Comparison of ENCODE assay signal across 28 mouse cellular contexts in genomic region chr14:30618746-30619275, GRCm38 (mm10). TPM values are rescaled to one million over a fixed set of nuclear protein-coding genes. Genes with fewer than 3 reads are reported as not detected.
DNase-seq lines count a peak whose midpoint lies in the region; ATAC-seq lines count a peak whose summit lies in the region.
"Had no signal": no experiment of that assay in that cellular context is flagged by ENCODE, and none has a peak within 500 bp of the region (broad histone marks: within the 10 kb centered on the region; RNA-seq: fewer than 3 reads in every experiment).

No protein-coding gene starts in this region.

- 0 out of 2 replicates have a peak overlapping the region, but pooled peaks have one; percentile 26 for H3K9ac ChIP-seq in heart, embryonic 13.5 days
- H3K9ac ChIP-seq in midbrain, embryonic 12.5 days (replicated peaks), result 0 out of 2 replicates have a peak overlapping the region, but pooled peaks have one; percentile 8
- no peak overlapping the region for H3K9ac ChIP-seq in midbrain, embryonic 14.5 days (replicated peaks; ENCODE audit: low read length)
- H3K9ac ChIP-seq: forebrain, embryonic 13.5 days; heart, embryonic 12.5 days; hindbrain, embryonic 14.5 days; kidney, embryonic 15.5 days; liver, embryonic 14.5 days; lung, embryonic 15.5 days; midbrain, embryonic 15.5 days had no signal

- no peak for DNase-seq in heart, adult 9 months (ENCODE audit: low spot score in 2 of 2)
- DNase-seq in midbrain, embryonic 14.5 days, result no peak
- DNase-seq in thymus, postnatal 0 days (ENCODE audit: low spot score), result no peak
- DNase-seq in adipocyte (ENCODE audit: low spot score), result no peak
- DNase-seq: cerebellum, adult 8-10 months; cerebellum, postnatal 36 days; gastrocnemius, postnatal 25 days; heart, adult 18-20 months; heart, postnatal 10 days; kidney, adult 11 months; kidney, postnatal 25 days; right cerebral cortex, postnatal 4 days; thymus, adult 18-20 months; thymus, postnatal 36 days had no signal

- H3K4me1 ChIP-seq in heart, embryonic 13.5 days, result peaks cover 36% of the 10 kb centered on the region
- H3K4me1 ChIP-seq in midbrain, embryonic 12.5 days, result no peaks in the 10 kb centered on the region
- H3K4me1 ChIP-seq in midbrain, embryonic 14.5 days (ENCODE audit: control insufficient read depth, insufficient read depth, low read length), result no peaks in the 10 kb centered on the region
- H3K4me1 ChIP-seq: forebrain, embryonic 13.5 days; midbrain, embryonic 15.5 days had no signal

- H3K36me3 ChIP-seq in heart, embryonic 13.5 days, result no peaks in the 10 kb centered on the region; the same call in 1 of the 2 replicates
- H3K36me3 ChIP-seq in midbrain, embryonic 12.5 days, result no peaks in the 10 kb centered on the region
- no peaks in the 10 kb centered on the region for H3K36me3 ChIP-seq in midbrain, embryonic 14.5 days (ENCODE audit: control insufficient read depth, insufficient read depth, low read length)
- H3K36me3 ChIP-seq: heart, embryonic 12.5 days; kidney, embryonic 15.5 days; lung, embryonic 15.5 days; midbrain, embryonic 15.5 days had no signal

- no peak overlapping the region for H3K27ac ChIP-seq in heart, embryonic 13.5 days (replicated peaks)
- H3K27ac ChIP-seq in midbrain, embryonic 12.5 days (replicated peaks), result no peak overlapping the region
- no peak overlapping the region for H3K27ac ChIP-seq in midbrain, embryonic 14.5 days (replicated peaks; ENCODE audit: low read depth, low read length)
- H3K27ac ChIP-seq: forebrain, embryonic 13.5 days; hindbrain, embryonic 14.5 days; kidney, embryonic 15.5 days; left cerebral cortex, adult 2 months; liver, embryonic 14.5 days; lung, embryonic 15.5 days; midbrain, embryonic 15.5 days; stomach, postnatal 0 days had no signal

- no peak overlapping the region for H3K4me2 ChIP-seq in heart, embryonic 13.5 days
- no peak overlapping the region for H3K4me2 ChIP-seq in midbrain, embryonic 12.5 days (replicated peaks)
- no peak overlapping the region for H3K4me2 ChIP-seq in midbrain, embryonic 14.5 days (ENCODE audit: low read length)
- H3K4me2 ChIP-seq: forebrain, embryonic 13.5 days; heart, embryonic 12.5 days; hindbrain, embryonic 14.5 days; kidney, embryonic 15.5 days; lung, embryonic 15.5 days; midbrain, embryonic 15.5 days had no signal

- H3K9me3 ChIP-seq in heart, embryonic 13.5 days, result no peaks in the 10 kb centered on the region
- H3K9me3 ChIP-seq in midbrain, embryonic 12.5 days, result no peaks in the 10 kb centered on the region
- H3K9me3 ChIP-seq in midbrain, embryonic 14.5 days (ENCODE audit: control insufficient read depth, low read length), result no peaks in the 10 kb centered on the region
- H3K9me3 ChIP-seq: forebrain, embryonic 13.5 days; G1E; heart, embryonic 12.5 days; kidney, embryonic 15.5 days; lung, embryonic 15.5 days; midbrain, embryonic 15.5 days had no signal

- WGBS in heart, embryonic 13.5 days, result 85% methylated on average over 2 of the region's 2 CpGs
- WGBS in midbrain, embryonic 12.5 days, result 86% methylated on average over 2 of the region's 2 CpGs
- 87% methylated on average over 2 of the region's 2 CpGs for WGBS in midbrain, embryonic 14.5 days

- ATAC-seq in heart, embryonic 13.5 days (ENCODE audit: extremely low read depth, insufficient number of reproducible peaks, low FRiP score, low TSS enrichment), result no peak
- no peak for ATAC-seq in midbrain, embryonic 12.5 days (ENCODE audit: low FRiP score, low read depth)
- ATAC-seq in midbrain, embryonic 14.5 days (ENCODE audit: low FRiP score, low TSS enrichment), result no peak
- ATAC-seq in granulocyte monocyte progenitor cell, adult 5-6 weeks (replicated peaks; ENCODE audit: poor library complexity, severe bottlenecking), result peak; percentile 25
- ATAC-seq: forebrain, embryonic 13.5 days; inflammation-experienced regulatory T-cells, adult 6 months; midbrain, embryonic 15.5 days had no signal

- no peaks in the 10 kb centered on the region for H3K27me3 ChIP-seq in heart, embryonic 13.5 days (replicated peaks)
- H3K27me3 ChIP-seq in midbrain, embryonic 12.5 days, result peaks cover 3% of the 10 kb centered on the region; the same call in 1 of the 2 replicates
- H3K27me3 ChIP-seq in midbrain, embryonic 14.5 days (ENCODE audit: control insufficient read depth, insufficient read depth, low read length), result no peaks in the 10 kb centered on the region
- H3K27me3 ChIP-seq: forebrain, embryonic 13.5 days; heart, embryonic 12.5 days; kidney, embryonic 15.5 days; lung, embryonic 15.5 days; midbrain, embryonic 15.5 days had no signal

- H3K4me3 ChIP-seq in heart, embryonic 13.5 days, result no peak overlapping the region
- no peak overlapping the region for H3K4me3 ChIP-seq in midbrain, embryonic 12.5 days
- no peak overlapping the region for H3K4me3 ChIP-seq in midbrain, embryonic 14.5 days (replicated peaks; ENCODE audit: low read depth, low read length)
- H3K4me3 ChIP-seq: forebrain, embryonic 13.5 days; heart, embryonic 12.5 days; kidney, embryonic 15.5 days; left cerebral cortex, adult 2 months; lung, embryonic 15.5 days; midbrain, embryonic 15.5 days had no signal

RNA-seq across cellular contexts. Expression of gene Prkcd, which starts 7.2 kb away (rescaled TPM):
- polyA plus RNA-seq in heart, embryonic 13.5 days (2015; fragmentation: Nextera tagmentation; extraction: Ambion mirVana), result 36.7 and 40.9 TPM in 2 replicates
- 25.3 and 26.9 TPM in 2 replicates for polyA plus RNA-seq in midbrain, embryonic 12.5 days (2016; fragmentation: Nextera tagmentation; extraction: Ambion mirVana)
- polyA plus RNA-seq in midbrain, embryonic 14.5 days (2014; fragmentation: Nextera tagmentation; extraction: Ambion mirVana), result 10.6 and 12.8 TPM in 2 replicates
- 158 and 179 TPM in 2 replicates for total RNA-seq in granulocyte monocyte progenitor cell, adult 5-6 weeks (2014; fragmentation: Nextera tagmentation)
- 113 and 117 TPM in 2 replicates for total RNA-seq in granulocyte monocyte progenitor cell, adult 5-6 weeks (2017)
- polyA plus RNA-seq in thymus, postnatal 0 days (2015; fragmentation: Nextera tagmentation; extraction: Ambion mirVana), result 57.4 and 63.7 TPM in 2 replicates

RNA-seq across cellular contexts. Expression of gene Rft1, which starts 35.3 kb away (rescaled TPM):
- 9.1 and 10.3 TPM in 2 replicates for polyA plus RNA-seq in heart, embryonic 13.5 days (2015; fragmentation: Nextera tagmentation; extraction: Ambion mirVana)
- polyA plus RNA-seq in midbrain, embryonic 12.5 days (2016; fragmentation: Nextera tagmentation; extraction: Ambion mirVana), result 11.4 and 12.8 TPM in 2 replicates
- 7.7 and 10.3 TPM in 2 replicates for polyA plus RNA-seq in midbrain, embryonic 14.5 days (2014; fragmentation: Nextera tagmentation; extraction: Ambion mirVana)
- total RNA-seq in granulocyte monocyte progenitor cell, adult 5-6 weeks (2014; fragmentation: Nextera tagmentation), result 16.7 and 20.4 TPM in 2 replicates
- total RNA-seq in granulocyte monocyte progenitor cell, adult 5-6 weeks (2017), result 16.9 and 21.4 TPM in 2 replicates
- 10.5 and 12.0 TPM in 2 replicates for polyA plus RNA-seq in thymus, postnatal 0 days (2015; fragmentation: Nextera tagmentation; extraction: Ambion mirVana)
